Mouse (Mus musculus): ENCODE data around the gene Iglon5.
A peak's percentile ranks its signal among the peaks of the same experiment; 100 is the strongest.

Gene Iglon5

DNA sequence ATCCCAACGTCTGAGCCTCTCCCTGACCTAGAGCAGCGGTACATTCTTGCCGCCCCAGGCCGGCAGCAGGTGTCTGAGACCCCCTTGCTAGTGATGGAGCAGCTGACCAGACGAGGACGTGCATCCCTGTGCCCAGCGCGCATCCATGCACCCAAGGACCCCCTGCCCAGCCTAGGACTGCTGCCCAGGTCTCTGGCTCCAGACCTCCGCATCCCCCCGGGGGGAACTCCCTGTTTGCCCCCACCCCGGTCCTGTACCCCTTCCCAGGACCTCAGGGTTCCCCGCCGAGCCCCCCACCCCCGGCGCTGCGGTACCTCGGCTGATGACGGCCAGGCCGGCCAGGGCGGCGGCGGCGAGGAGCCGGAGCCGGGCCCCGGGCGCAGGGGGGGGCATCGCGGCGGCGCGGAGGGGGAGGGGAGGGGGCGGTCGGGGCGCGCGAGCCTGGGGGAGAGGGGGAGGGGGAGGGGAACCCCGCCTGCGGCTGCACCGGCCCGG, at the start of gene Iglon5:
TSS of gene Iglon5 (minus strand) at position 445 of the 495 bp plus-strand sequence.
- DNase-seq (ENCODE audit: low spot score), result no peak

- no peak for DNase-seq (ENCODE audit: low spot score)
Observed at GRCm38 (mm10) chr7:43538524-43538923, 48.6 kb upstream of the Iglon5 start.

- DNase-seq (ENCODE audit: low spot score), result no peak
Observed at GRCm38 (mm10) chr7:43532936-43533505, 43.1 kb upstream of the Iglon5 start.

- DNase-seq (ENCODE audit: low spot score), result no peak
Observed at GRCm38 (mm10) chr7:43530216-43530785, 40.4 kb upstream of the Iglon5 start.

- DNase-seq (ENCODE audit: low spot score), result no peak
Observed at GRCm38 (mm10) chr7:43525313-43525712, 35.4 kb upstream of the Iglon5 start.

DNA sequence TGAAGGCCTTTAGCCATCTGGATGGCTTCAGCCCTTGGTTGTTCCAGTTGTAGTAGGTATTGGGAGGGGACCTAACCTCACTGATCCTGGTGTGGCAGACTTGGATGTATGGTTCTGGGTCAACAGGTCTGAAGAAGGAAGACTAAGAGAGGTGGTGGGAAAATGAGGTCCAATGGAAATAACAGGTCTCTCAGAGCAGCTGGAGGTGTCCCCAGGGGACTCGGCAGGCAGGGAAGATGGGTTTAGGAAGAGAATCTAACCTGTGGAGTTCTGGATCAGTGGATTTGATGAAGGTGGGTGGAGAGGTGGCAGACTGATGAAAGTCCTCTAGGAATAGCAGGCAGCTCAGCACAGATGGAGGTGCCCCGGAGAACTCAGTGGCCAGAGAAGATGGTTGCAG, 32.9 kb upstream of the Iglon5 start:
- no peak for DNase-seq (ENCODE audit: low spot score)

GRCm38 (mm10) chr7:43518341-43518740, 28.5 kb upstream of the Iglon5 start:
- DNase-seq (ENCODE audit: low spot score), result no peak

- no peak for DNase-seq (ENCODE audit: low spot score)
Observed at GRCm38 (mm10) chr7:43515076-43515475, 25.2 kb upstream of the Iglon5 start.

- DNase-seq (ENCODE audit: low spot score), result no peak
Observed at GRCm38 (mm10) chr7:43512519-43512918, 22.6 kb upstream of the Iglon5 start.

GRCm38 (mm10) chr7:43511707-43512478, 22.0 kb upstream of the Iglon5 start:
- DNase-seq (ENCODE audit: low spot score), result no peak

DNA sequence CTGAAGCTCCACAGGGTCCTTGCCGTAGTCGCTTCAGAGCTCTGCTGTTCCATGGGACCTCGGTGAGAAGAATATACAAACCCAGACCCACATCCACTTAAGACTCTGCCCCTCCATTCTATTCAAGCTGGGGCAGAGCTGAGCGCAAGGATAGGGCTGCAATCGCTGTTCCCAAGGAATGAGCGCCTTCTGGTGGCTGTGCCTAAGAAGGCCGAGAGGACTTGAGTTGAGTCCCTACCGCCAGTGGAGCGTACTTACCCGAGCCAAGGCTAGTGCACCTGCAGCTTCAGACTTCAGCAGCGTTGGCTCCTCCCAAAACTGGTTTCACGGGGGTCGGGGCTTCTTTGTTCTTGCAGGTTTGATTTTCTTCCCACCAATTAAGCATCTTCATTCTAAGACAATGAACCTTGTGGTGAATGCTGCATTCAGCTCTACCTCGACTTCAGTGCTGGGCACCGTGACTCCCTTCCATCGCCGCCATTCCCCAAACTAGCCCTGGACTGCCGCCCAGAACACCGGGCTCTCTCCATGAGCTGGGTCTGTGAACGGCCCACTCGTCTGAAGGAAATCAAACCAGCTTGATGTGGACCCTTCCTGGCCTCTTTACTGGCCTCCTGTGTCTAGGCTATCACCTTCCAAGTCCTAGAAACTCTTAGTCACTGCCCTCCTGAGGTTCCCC, 5.6 kb upstream of the Iglon5 start:
- no peak for DNase-seq (ENCODE audit: low spot score)

DNA sequence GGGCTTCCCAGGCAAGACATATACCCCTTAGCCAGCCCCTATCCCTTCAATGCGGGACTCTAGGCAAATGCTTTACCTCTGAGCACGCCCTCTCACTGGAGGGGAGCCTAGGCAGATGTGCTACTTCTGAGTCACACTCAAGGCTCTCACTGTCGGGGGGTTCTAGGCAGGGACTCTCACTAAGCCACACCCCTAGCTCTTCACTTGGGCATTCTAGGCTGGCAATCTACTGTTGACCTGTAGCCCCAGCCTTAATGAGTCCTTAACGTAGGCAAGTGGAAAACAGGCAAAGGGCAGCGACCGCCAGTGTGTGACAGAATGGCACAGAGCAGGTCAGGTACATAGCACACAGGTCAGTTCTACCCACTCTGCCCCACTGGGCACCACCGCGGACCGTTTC, 986 bp upstream of the Iglon5 start:
- DNase-seq (ENCODE audit: low spot score), result no peak

GRCm38 (mm10) chr7:43490182-43490584, 308 bp upstream of the Iglon5 start:
- no peak for DNase-seq (ENCODE audit: low spot score)

- DNase-seq (ENCODE audit: low spot score), result no peak
Observed at GRCm38 (mm10) chr7:43488646-43489045, 1.2 kb downstream of the Iglon5 start.

- DNase-seq (ENCODE audit: low spot score), result no peak
Observed at GRCm38 (mm10) chr7:43483236-43483635, 6.6 kb downstream of the Iglon5 start.

DNA sequence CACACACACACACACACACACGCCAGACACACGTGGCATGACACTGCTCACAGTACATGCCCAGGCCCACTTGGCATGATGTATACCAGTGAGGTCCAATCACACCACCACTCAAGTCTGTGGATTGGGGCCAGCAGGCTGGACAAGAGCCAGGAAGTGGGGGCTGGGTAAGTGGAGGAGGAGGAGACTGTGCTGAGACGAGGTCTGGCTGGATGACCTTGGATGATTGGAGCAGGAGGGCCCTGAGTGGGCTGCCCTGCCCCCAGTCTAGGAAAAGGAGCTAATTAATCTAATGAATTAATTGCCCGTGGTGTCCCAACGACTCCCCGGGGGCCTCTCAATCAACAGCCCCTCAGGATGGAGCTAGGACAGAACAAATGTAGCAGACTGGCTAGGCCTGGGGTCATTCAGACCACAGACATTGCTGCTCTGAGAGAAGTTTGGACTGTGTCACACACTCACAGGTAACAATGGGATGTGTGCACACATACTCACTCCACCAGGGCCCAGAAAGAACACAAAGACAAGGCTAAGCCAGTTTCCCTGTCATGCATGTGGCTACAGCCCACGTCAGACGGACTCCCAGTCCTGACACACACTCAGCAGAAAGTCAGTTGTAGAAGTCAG, 7.7 kb downstream of the Iglon5 start:
- no peak for DNase-seq (ENCODE audit: low spot score)

- DNase-seq (ENCODE audit: low spot score), result no peak
Observed at GRCm38 (mm10) chr7:43481191-43481590, 8.7 kb downstream of the Iglon5 start.

- no peak for DNase-seq (ENCODE audit: low spot score)
Observed at GRCm38 (mm10) chr7:43476376-43476775, 13.5 kb downstream of the Iglon5 start.

- DNase-seq (ENCODE audit: low spot score), result no peak
Observed at GRCm38 (mm10) chr7:43475706-43476105, 14.2 kb downstream of the Iglon5 start.

- DNase-seq (ENCODE audit: low spot score), result no peak
Observed at GRCm38 (mm10) chr7:43470373-43470772, 19.5 kb downstream of the Iglon5 start.

GRCm38 (mm10) chr7:43466099-43466694, 23.7 kb downstream of the Iglon5 start:
- DNase-seq (ENCODE audit: low spot score), result peak; percentile 82

Data from urinary bladder, postnatal 25 days (tissue).